Mouse (Mus musculus): ENCODE data around the gene Pcsk5.

DNA sequence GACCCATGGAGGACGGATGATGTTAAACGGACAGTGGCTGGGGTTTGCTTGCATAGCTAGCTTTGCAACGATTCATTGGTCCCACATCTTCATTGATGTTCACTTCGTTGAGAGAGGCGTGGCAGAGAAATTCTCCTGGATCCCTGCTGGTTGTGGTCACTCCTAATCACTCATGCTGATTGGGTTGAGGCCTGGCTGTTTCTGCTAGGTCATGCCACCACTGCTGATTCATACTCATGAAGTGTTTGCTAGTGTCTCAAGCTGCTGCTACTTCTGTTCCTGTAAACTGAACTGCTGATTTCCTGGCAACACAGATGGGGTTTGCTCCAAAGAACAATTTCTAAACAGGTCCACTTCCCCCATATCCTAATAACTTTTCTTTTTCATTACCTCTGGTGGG is 430.6 kb downstream of the Pcsk5 start:
- no peak for TF ChIP-seq POLR2A (IDR thresholded peaks at IDR 0.05; ENCODE audit: borderline replicate concordance, insufficient read depth, low read length)
- TF ChIP-seq CTCF (IDR thresholded peaks at IDR 0.05; ENCODE audit: borderline replicate concordance, insufficient read depth, low read depth, low read length), result no peak
